Mouse (Mus musculus) embryonic facial prominence, embryonic 12.5 days (tissue): ENCODE data around the gene Zfp362. TPM values are rescaled to one million over a fixed set of nuclear protein-coding genes. Genes with fewer than 3 reads are reported as not detected.
A peak's percentile ranks its signal among the peaks of the same experiment; 100 is the strongest.

Experiments used
- ATAC-seq: fragments of 200-750 bp; cut with Nextera tagmentation; 2 replicates; pipeline ENCODE4 v1.8.0; 2017; ENCODE audit not compliant: insufficient number of reproducible peaks, insufficient read depth, low FRiP score, low TSS enrichment
- H3K27ac ChIP-seq: fragments of 300-500 bp; sonication (generic); 2 replicates; pipeline ENCODE4 v1.5.1; 2016; ENCODE audit warnings: mild to moderate bottlenecking
- H3K27me3 ChIP-seq: fragments of 300-500 bp; sonication (generic); 2 replicates; pipeline ENCODE4 v1.6.1; 2016; ENCODE audit warnings: mild to moderate bottlenecking, moderate library complexity
- H3K36me3 ChIP-seq: fragments of 300-500 bp; sonication (generic); 2 replicates; pipeline ENCODE4 v1.6.1; 2016; ENCODE audit warnings: mild to moderate bottlenecking
- H3K4me1 ChIP-seq: fragments of 300-500 bp; sonication (generic); 2 replicates; pipeline ENCODE4 v1.6.1; 2016
- H3K4me2 ChIP-seq: fragments of 300-500 bp; sonication (generic); replicated peaks from 2 replicates; pipeline ENCODE4 v1.6.1; 2016; ENCODE audit warnings: mild to moderate bottlenecking, moderate library complexity
- H3K4me3 ChIP-seq: fragments of 300-500 bp; sonication (generic); 2 replicates; pipeline ENCODE4 v1.5.1; 2016; ENCODE audit warnings: mild to moderate bottlenecking
- H3K9ac ChIP-seq: fragments of 300-500 bp; sonication (generic); 2 replicates; pipeline ENCODE4 v1.6.1; 2016; ENCODE audit warnings: mild to moderate bottlenecking, moderate library complexity
- H3K9me3 ChIP-seq: fragments of 300-500 bp; sonication (generic); 2 replicates; pipeline ENCODE4 v1.6.1; 2016; ENCODE audit warnings: mild to moderate bottlenecking, moderate library complexity
- WGBS: fragments of 180-500 bp; shearing (Covaris S2); methylation state at CpG from one replicate; pipeline ENCODE4 v1.1.7; 2016; 5-methylcytosine and 5-hydroxymethylcytosine counted together
- polyA plus RNA-seq: library from polyadenylated mRNA; unstranded; fragments of >200 nt; fragmentation: Nextera tagmentation; extraction: Ambion mirVana; gene quantifications from 2 replicates; pipeline ENCODE4 v1.2.1, GENCODE M21; 2016

Zfp362 gene
- polyA plus RNA-seq, 1 experiment from 2014 or later: 52.3 TPM

GRCm38 (mm10) chr4:128752031-128752757 lies 53.7 kb downstream of the Zfp362 start:
- no peak for ATAC-seq
- Histone ChIP-seq H3K27ac (no peak overlapping the region), H3K4me3 (no peak overlapping the region), H3K9me3 (no peaks in the 10 kb centered on the region), H3K9ac (no peak overlapping the region), H3K4me2 (no peak overlapping the region), H3K36me3 (peaks cover 68% of the 10 kb centered on the region), H3K4me1 (no peaks in the 10 kb centered on the region), H3K27me3 (no peaks in the 10 kb centered on the region)
- WGBS: 84% methylated on average over 13 of the region's 13 CpGs

GRCm38 (mm10) chr4:128751006-128751405 lies 54.8 kb downstream of the Zfp362 start:
- H3K27ac ChIP-seq: no peak overlapping the region
- H3K36me3 ChIP-seq: peaks cover 80% of the 10 kb centered on the region
- H3K27me3 ChIP-seq: no peaks in the 10 kb centered on the region
- H3K4me1 ChIP-seq: no peaks in the 10 kb centered on the region
- H3K9me3 ChIP-seq: no peaks in the 10 kb centered on the region
- H3K4me2 ChIP-seq: no peak overlapping the region
- H3K9ac ChIP-seq: no peak overlapping the region
- no peak overlapping the region for H3K4me3 ChIP-seq
- no peak for ATAC-seq
- 61% methylated on average over 5 of the region's 5 CpGs for WGBS

GRCm38 (mm10) chr4:128748309-128748708 lies 57.5 kb downstream of the Zfp362 start:
- no peak for ATAC-seq
- peaks cover 98% of the 10 kb centered on the region for H3K36me3 ChIP-seq
- no peak overlapping the region for H3K4me2 ChIP-seq
- WGBS: 88% methylated on average over 7 of the region's 7 CpGs
- H3K9ac ChIP-seq: no peak overlapping the region
- H3K27ac ChIP-seq: no peak overlapping the region
- no peaks in the 10 kb centered on the region for H3K27me3 ChIP-seq
- no peaks in the 10 kb centered on the region for H3K9me3 ChIP-seq
- H3K4me3 ChIP-seq: no peak overlapping the region
- H3K4me1 ChIP-seq: no peaks in the 10 kb centered on the region

DNA sequence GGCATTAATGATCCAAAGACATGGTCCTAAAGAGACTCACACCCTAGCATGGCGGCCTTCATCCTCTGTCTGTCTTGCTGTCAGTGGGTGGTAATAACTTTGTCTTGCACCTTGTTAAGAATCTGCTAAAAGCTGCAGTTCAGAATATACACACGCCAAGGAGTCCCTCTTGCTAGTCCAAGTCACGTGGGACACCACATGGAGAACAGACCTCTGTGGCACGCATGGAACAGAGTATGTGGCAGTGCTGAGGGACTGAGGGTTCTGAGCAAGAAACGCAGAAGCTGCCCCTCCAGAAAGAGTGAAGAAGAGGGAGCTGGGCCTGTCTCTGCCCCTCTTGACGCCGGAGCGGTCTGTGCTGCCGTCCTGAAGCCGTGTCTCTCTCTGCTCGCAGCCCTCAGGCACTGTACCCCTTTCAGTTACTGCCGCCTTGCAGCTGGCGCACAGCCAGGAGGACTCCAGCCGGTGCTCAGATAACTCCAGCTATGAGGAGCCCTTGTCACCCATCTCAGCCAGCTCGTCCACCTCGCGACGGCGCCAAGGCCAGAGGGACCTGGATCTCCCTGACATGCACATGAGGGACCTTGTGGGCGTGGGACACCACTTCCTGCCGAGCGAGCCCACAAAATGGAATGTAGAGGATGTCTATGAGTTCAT lies 58.1 kb downstream of the Zfp362 start:
- no peaks in the 10 kb centered on the region for H3K9me3 ChIP-seq
- WGBS: 88% methylated on average over 22 of the region's 22 CpGs

GRCm38 (mm10) chr4:128745160-128745559 lies 60.7 kb downstream of the Zfp362 start:
- Histone ChIP-seq H3K4me1 (peaks cover 16% of the 10 kb centered on the region), H3K4me3 (no peak overlapping the region), H3K27ac (no peak overlapping the region), H3K9me3 (no peaks in the 10 kb centered on the region), H3K36me3 (peaks cover 71% of the 10 kb centered on the region), H3K4me2 (no peak overlapping the region), H3K27me3 (no peaks in the 10 kb centered on the region), H3K9ac (no peak overlapping the region)
- WGBS: 88% methylated on average over 8 of the region's 8 CpGs
- no peak for ATAC-seq

More for the DNA sequence above, 58.1 kb downstream of the Zfp362 start:
- no peak overlapping the region for H3K4me2 ChIP-seq
- H3K4me3 ChIP-seq: no peak overlapping the region
- no peak for ATAC-seq
- peaks cover 4% of the 10 kb centered on the region for H3K4me1 ChIP-seq
- H3K27ac ChIP-seq: no peak overlapping the region
- no peaks in the 10 kb centered on the region for H3K27me3 ChIP-seq
- peaks cover 97% of the 10 kb centered on the region for H3K36me3 ChIP-seq
- no peak overlapping the region for H3K9ac ChIP-seq

DNA sequence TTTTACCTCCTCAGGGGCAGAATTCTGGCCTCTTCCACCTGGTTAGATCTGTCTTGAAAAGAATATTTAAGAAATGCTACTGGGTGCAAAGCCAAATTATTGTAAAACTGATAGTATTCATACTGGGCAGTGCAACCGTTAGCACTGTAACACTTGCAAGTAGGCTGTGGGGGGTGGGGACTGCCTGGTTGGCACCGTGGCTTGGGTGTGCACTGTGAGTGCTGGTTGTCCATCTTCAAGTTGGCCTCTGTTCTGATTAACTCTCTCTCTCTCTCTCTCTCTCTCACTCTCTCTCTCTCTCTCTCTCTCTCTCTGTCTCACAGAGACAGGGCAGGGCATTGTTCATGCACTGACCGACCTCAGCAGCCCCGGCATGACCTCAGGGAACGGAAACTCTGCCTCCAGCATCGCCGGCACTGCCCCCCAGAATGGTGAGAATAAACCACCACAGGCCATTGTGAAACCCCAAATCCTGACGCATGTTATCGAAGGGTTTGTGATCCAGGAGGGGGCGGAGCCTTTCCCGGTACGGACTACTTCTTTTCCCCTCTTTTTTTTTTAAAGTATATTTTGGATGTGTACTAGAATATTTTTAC lies 62.7 kb downstream of the Zfp362 start:
- 0 out of 2 replicates have a peak overlapping the region, but pooled peaks have one; percentile 7 for H3K27ac ChIP-seq
- ATAC-seq: no peak
- H3K9me3 ChIP-seq: no peaks in the 10 kb centered on the region
- H3K4me2 ChIP-seq: no peak overlapping the region
- peaks cover 51% of the 10 kb centered on the region for H3K36me3 ChIP-seq
- H3K9ac ChIP-seq: no peak overlapping the region
- H3K27me3 ChIP-seq: no peaks in the 10 kb centered on the region
- H3K4me3 ChIP-seq: no peak overlapping the region
- WGBS: 53% methylated on average over 12 of the region's 12 CpGs
- peaks cover 20% of the 10 kb centered on the region for H3K4me1 ChIP-seq

- H3K4me1 ChIP-seq: peaks cover 27% of the 10 kb centered on the region
- ATAC-seq: no peak
- H3K9ac ChIP-seq: no peak overlapping the region
- WGBS: 55% methylated on average over 10 of the region's 10 CpGs
- H3K4me3 ChIP-seq: no peak overlapping the region
- peak overlapping the region; percentile 51; the same call in 1 of the 2 replicates for H3K27ac ChIP-seq
- H3K27me3 ChIP-seq: no peaks in the 10 kb centered on the region
- no peak overlapping the region for H3K4me2 ChIP-seq
- H3K9me3 ChIP-seq: no peaks in the 10 kb centered on the region
- H3K36me3 ChIP-seq: peaks cover 45% of the 10 kb centered on the region
Measured at GRCm38 (mm10) chr4:128742379-128742970, 63.4 kb downstream of the Zfp362 start.

GRCm38 (mm10) chr4:128741906-128742305 lies 63.9 kb downstream of the Zfp362 start:
- H3K4me2 ChIP-seq: no peak overlapping the region
- no peak overlapping the region for H3K9ac ChIP-seq
- H3K4me1 ChIP-seq: peaks cover 33% of the 10 kb centered on the region
- H3K27me3 ChIP-seq: no peaks in the 10 kb centered on the region
- H3K36me3 ChIP-seq: peaks cover 39% of the 10 kb centered on the region
- no peak overlapping the region for H3K4me3 ChIP-seq
- no peak for ATAC-seq
- no peak overlapping the region for H3K27ac ChIP-seq
- no peaks in the 10 kb centered on the region for H3K9me3 ChIP-seq
- 36% methylated on average over 5 of the region's 5 CpGs for WGBS

DNA sequence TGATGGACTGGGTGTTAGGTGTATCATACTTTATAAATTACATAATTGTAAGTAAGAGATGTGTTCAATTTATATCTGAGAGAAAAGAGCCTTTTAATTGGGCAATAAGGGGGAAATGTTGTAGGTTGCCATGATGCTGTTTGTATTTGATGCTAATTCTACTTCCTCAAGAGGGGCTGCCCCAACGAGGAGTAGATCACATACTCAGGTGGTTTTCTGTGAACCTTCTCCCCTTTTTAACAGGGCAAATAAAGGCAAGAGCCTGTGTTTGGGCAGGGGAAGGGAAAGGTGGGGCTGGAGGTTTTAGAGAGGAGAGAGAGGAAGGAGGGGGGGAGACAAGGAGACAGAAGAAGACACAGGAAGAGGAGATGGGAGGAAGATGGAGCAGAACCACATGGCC lies 65.0 kb downstream of the Zfp362 start:
- 60% methylated on average over 1 of the region's 1 CpGs for WGBS
- H3K4me3 ChIP-seq: no peak overlapping the region
- no peaks in the 10 kb centered on the region for H3K9me3 ChIP-seq
- no peak overlapping the region for H3K9ac ChIP-seq
- H3K36me3 ChIP-seq: peaks cover 29% of the 10 kb centered on the region
- H3K27ac ChIP-seq: no peak overlapping the region
- H3K4me1 ChIP-seq: peaks cover 43% of the 10 kb centered on the region
- no peak overlapping the region for H3K4me2 ChIP-seq
- ATAC-seq: no peak
- no peaks in the 10 kb centered on the region for H3K27me3 ChIP-seq

DNA sequence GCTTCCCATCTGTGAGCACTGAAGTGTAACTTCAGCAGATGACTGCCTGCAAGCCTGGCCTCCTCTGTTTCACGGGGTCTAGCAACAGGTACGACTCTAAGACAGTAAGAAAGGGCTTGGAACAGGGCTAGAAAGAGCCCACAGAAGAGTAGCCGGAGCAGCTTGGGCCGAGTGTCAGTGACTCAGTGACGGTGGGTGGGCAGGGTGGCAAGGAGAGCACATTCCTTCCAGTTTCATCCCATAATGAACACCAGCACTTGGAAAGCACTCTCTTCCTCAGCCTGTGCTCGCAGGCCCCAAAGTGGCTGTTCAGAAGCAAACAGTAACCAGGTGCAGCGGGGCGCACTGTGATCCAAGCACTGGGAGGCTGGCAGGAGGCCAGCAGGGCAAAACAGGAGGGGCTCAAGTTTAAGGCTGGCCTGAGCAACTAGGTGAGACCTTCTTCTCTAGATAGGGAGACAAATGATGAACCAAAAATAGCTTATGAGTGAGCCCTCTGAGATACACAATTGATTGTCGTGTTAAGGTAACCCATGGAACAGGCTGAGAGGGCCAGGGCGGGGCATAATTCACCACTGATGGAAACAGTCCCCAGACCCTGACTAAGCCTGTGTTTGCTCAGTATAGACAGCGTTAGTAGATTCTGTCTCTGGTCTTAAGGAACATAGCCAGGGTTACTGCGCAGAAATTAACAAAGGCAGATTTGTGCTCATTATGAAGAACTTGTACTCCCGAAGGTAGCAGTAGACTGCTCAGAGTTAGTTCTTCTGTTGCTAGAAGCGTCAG lies 67.8 kb downstream of the Zfp362 start:
- Histone ChIP-seq H3K9me3 (no peaks in the 10 kb centered on the region), H3K4me2 (peak overlapping the region; percentile 31), H3K4me1 (peaks cover 70% of the 10 kb centered on the region), H3K27ac (peak overlapping the region; percentile 91), H3K27me3 (no peaks in the 10 kb centered on the region), H3K4me3 (no peak overlapping the region), H3K9ac (peak overlapping the region; percentile 24; the same call in 1 of the 2 replicates), H3K36me3 (0 out of 2 replicates have a peak, but pooled peaks cover 2% of the 10 kb centered on the region)
- peak; percentile 50; the same call in 1 of the 2 replicates for ATAC-seq
- WGBS: 53% methylated on average over 14 of the region's 14 CpGs

GRCm38 (mm10) chr4:128737137-128737589 lies 68.7 kb downstream of the Zfp362 start:
- Histone ChIP-seq H3K4me3 (no peak overlapping the region), H3K4me2 (peak overlapping the region; percentile 31), H3K36me3 (no peaks in the 10 kb centered on the region), H3K9me3 (no peaks in the 10 kb centered on the region), H3K27me3 (no peaks in the 10 kb centered on the region), H3K4me1 (peaks cover 67% of the 10 kb centered on the region), H3K9ac (0 out of 2 replicates have a peak overlapping the region, but pooled peaks have one; percentile 16), H3K27ac (peak overlapping the region; percentile 91)
- ATAC-seq: 0 out of 2 replicates have a peak, but pooled peaks have one; percentile 20
- WGBS: 16% methylated on average over 6 of the region's 6 CpGs
